Mouse (Mus musculus) lung, postnatal 4 days (tissue): ENCODE data around the gene Cul4b.
"Not testable (repeated sequence)": the region's sequence is repeated elsewhere in the genome, so short reads cannot be mapped to it uniquely, and the experiment has no call there.

ENCODE experiments used
- DNase-seq, 2 experiments: peaks; one replicate each; pipeline ENCODE4 v3.0.0; 2021

Cul4b gene

GRCm38 (mm10) chrX:38576078-38576477, at the start of gene Cul4b:
Gene Cul4b, minus strand, starts transcription at chrX:38576196.
- DNase-seq = no peak

DNA sequence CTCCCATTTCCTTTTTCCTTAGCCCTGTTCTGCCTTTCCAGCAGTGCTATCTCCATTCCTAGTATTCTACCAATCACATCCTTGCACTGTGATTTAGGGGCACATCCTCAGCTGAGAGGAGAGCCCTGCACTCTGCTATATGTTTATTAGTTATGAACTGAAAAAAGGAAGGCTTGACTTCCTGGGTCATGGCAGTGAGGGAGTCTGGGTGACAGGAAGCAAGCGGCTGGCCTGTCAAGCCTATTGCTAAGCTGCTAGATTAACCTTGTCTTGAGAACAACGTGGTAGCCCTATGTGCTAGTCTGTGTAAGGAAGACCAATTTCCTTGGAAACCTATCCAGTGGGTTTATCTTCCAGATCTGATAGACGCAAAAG, 25.0 kb upstream of the Cul4b start:
- peak; percentile 23 to 24 for DNase-seq

DNA sequence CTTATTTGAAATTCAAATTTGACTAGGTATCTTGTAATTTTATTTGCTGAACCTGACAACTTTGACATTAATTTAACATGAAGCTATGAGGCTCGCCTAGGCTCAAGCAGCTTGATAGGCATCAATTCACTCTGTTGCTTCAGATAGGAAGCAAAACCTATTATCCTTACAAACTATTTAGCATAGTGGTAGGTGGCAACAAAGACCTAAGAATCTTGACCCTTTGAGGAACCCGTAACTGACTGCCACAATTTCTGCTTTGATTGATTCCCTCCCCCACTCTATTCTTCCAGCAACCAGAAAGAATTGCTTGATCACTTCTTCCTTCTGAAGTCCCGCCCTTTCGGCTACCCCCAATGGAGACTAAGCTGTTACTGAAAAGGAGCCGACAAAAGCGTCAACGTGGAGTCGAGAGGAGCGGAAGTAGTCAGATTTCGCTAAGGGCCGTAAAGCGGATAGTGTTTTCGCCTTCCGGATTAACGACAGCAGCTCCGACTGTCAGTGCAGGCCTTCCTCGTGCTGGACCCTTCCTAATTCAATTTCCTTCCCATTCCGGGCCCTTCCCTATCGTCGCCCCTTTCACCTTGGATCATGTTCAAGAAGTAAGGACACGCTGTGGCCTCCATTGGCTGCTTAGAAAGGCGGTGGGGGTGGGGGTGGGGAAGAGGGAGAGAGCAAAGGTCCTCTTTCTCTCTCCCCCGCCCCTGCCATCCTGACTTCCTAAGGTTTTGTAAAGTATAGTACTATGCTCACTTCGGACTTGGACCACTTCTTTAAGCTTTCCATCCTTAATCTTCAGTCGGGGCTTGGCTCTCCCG, 24.4 kb upstream of the Cul4b start, which contains the start of gene Mcts1:
Mcts1 (plus strand) TSS at position 402 of the 818 bp plus-strand sequence.
- DNase-seq = peak; percentile 74 to 82

- no peak for DNase-seq
These were observed 17.3 kb upstream of the Cul4b start for GRCm38 (mm10) chrX:38593180-38593889.

GRCm38 (mm10) chrX:38591749-38592148, 15.8 kb upstream of the Cul4b start:
- no peak for DNase-seq

DNA sequence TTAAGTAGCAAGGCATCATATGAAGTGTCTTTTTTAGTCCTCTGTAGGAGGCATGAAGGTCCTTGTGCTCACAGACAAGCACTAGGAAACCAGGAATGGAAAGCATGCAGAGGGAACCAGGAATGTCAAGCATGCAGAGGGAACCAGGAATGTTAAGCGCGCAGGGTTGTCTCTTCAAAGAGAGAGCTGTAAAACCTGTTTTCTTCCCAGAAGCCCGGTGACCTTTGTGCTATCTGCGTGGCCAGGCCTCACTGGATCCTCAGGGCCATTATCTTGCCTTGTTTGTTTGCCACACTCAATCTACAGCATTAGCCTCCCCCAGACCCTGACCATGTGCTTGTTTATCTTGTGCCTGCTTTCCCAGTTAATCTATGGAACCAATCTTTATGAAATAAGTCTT, 13.8 kb upstream of the Cul4b start:
- DNase-seq = peak in 1 of 2 experiments; percentile 23

DNA sequence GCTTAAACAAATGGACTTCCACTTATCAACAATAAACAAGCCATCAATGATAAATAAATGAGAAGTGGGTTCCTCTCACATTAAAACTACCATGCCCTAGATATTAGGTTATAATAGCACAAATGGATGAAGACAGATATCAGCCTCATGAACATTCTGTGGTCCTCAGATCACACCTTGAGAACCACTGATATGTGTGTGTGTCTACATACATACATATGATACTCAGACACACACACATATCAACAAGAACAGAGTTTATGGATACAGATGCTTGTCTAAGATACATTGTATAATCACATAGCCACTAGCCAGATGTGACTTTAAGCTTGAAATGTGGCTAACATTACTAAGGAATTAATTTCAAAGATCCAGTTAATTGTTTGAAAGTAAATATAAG, 7.3 kb upstream of the Cul4b start:
- no peak for DNase-seq

DNA sequence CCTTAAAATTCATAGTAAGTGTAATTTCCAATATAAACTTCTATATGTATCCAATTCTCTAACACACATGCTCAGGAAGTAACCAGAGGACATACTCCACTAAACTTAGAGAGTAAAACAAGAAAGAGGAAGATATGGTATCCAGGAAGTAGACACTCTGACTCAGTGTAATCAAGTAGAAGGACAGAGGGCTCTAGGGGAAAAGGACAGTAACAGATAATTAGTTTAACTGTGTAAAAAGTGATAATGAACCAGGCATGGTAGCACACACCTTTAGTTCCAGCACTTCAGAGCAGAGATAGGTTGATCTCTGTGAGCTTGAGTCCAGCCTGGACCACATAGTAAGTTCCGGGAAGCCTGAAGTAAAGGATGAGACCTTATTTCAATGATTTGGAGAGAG, 5.1 kb upstream of the Cul4b start:
- no peak for DNase-seq

DNA sequence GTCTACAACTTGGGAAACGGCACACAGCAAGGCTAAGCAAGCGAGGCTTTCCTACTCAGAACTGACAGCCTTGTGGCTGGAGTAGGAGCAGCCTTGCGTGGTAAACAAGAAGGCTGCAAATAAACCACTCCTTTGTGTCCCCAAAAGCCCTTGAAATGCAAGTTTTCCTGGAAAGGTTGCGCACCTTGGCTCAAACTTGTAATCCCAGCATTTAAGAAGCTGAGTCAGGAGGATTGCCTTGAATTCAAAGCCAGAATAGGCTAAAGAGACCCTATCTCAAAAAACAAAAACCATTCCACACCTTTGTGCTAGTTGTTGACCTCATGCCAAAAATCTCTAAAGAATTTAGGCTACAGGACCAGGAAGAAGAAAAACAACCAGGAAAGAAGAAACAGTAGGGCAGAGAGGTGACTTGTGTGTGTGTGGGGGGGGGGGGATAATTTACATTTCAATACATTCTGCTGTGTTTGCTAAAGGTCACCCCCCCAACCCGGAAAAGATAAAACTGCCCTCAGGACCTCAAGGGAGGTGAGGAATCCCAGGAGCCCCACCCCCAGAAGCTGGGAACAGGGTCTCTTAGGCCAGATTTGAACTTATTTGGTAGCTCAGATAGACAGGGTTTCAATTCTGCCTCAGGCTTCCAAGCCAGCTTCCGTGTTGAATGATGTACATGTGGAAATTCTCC, 9.3 kb downstream of the Cul4b start:
- no peak for DNase-seq

DNA sequence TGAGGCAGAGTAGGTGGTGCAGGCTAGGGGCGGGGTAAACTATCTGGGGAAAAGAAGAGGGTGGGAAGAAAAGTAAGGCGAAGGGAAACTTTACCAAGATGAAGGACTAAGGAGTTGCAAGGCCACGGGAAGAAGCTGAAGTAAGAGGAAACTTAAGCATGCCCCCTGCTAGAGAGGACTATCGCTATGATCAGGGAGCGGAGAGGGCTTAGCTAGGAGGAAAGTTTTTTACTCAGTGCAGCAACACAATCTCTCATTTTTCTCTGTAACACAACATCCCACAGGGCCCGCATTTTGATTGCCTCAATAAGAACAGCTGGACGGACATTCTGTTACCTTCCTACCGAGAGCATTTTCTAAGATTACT, 10.8 kb downstream of the Cul4b start:
- no peak for DNase-seq

GRCm38 (mm10) chrX:38564542-38565175, 11.3 kb downstream of the Cul4b start:
- DNase-seq = peak; percentile 91 to 94

DNA sequence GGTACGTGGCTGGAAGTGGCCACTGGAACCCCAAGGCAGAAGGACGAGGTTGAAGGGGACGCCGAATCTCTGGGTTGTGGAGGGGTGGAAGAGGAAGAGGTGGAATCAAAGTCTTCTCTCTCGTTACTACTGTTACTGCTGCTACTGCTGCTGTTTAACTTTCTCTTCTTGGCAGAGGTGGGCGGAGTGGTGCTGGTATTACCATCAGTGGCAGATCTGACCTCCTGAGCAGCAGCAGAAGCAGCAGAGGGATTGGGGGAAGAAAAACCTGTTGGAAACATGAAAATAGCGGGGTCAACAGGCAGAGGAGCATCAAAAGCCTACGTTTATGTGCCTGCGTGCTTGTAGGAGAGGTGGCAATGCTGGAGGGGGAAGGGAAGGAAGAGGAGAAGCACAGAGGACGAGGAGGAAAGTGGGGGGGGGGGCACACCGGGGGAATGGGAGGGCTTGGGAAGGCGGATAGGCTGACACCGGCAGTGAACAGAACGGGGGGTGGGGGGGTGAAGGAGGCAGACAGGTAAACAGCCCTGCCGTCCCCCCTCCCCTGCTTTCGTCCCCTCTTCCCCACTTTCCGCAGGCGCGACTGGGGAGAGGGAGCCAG, 12.0 kb downstream of the Cul4b start:
- peak; percentile 10 to 19 for DNase-seq

GRCm38 (mm10) chrX:38553255-38553654, 22.7 kb downstream of the Cul4b start:
- no peak for DNase-seq

DNA sequence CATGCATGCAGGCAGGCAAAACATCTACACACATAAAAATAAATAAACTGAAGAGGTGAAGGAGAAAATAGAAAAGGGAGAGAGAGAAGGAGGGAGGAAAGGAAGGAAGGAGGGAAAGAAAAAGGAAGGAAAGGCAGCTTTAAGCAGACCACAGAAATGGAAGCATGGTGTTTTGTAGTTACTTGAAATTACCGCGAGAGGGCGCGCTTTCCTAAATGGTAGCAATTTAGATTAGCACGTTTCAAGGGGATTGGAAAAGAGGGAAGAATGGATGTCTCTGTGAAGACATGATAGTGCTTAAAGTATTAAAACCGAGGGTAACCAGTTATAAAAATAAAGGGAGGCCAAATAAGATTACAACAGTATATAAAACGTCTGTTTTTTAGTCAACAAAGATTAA, 61.4 kb downstream of the Cul4b start:
- peak in 1 of 2 experiments; percentile 40 for DNase-seq

DNA sequence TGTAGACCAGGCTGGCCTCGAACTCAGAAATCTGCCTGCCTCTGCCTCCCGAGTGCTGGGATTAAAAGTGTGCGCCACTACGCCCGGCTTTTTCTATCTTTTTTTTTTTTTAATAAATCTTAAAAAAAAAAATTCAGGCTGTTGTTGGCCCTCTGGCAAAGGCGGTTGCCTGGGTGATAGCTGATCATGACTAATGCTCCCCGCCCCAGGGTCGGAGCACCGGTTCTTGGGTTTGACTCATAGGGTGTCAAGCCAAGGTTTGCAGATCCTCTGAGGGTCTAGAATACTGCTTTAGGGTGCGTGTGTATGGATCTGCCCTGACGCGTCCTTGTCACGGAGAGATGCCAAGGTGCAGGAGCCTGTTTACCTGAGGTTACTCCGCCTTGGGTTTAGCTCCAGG, 71.2 kb downstream of the Cul4b start:
- DNase-seq = no peak

- not testable (repeated sequence) for DNase-seq
These were observed 73.8 kb downstream of the Cul4b start for GRCm38 (mm10) chrX:38502182-38502581.

DNA sequence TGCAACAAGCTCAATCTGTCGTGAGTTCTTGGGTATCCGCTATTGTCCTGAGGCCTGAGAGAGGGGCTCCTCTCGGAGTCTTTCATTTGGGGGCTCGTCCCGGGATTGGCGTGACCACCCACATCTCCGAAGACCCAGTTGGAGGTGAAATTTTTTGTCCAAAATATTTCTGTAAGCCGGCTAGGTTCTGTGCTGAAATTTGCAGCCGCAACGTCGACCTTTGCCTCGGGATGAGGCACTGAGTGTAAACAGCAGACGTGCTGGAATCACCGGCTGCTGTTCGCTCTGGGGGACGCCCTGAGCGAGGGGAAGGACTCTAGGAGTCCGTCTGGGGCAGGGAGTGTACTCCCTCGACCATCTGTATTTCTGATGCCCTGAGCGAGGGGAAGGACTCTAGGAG, 90.5 kb downstream of the Cul4b start:
- DNase-seq = peak in 1 of 2 experiments; percentile 21
